Mouse (Mus musculus): Measurements from ENCODE around the gene Rabgap1l.
A peak's percentile ranks its signal among the peaks of the same experiment; 100 is the strongest.

Rabgap1l gene

DNA sequence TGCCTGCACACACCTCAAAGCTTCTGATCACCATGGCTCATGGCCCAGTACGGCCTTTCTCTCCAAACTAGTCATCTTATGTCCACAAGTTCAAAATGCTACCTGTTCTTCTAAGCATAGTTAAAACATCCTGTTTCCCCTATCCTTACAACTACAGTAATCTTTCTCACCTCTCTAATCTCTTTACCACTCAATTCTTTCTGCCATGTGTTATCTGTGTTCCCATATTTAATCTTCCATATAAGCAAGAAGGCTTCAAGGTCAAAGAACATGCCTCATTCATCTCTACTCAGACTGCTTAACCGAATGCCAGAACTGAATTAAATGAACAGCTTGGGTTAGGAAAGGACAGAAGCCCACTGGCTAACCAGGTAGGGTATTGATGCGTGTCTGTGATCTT lies 5.8 kb downstream of the Rabgap1l start:
- peak; percentile 6 for DNase-seq

DNA sequence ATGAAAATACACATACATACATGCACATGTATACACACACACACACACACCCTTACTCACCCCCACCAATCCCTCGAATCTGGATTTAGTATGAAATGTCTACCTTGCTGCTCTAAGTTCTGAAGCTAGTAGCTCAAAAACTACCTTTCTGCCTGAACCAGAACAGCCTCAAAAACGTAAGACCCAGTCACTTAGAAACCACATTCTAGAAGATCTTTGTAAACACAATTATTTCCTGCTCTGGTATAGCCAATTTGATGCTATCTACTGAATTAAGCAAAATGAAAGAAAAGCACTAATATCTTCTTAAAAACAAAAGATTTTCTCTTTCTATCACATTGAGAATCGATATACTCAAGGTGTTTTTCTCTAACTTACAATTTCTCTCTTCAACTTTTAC lies 6.4 kb downstream of the Rabgap1l start:
- DNase-seq: no peak

DNA sequence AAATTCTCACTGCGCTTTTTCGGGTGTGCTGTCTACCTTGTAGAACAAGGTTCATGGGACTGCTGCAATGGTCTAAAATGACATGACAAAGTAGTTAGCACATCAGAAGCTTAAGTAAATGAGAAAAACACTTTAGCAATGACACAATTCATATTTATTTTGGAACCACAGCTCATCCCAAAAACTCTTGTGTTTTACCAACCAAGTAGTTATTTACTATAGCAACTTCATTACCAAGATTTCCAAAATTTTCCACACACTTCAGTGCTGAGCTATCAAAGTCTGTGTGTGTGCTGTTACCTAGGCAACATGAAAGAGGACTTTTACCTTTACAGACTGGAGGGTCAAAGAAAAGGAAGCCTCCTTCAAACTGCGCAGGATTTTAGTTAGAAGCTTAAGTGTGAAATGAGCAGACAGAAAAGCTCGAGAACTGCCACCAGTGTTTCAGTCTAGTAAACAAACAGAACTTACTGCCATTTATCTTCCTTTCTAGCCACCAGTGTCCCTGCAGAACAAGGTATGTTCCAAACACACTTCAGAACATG lies 7.3 kb downstream of the Rabgap1l start:
- DNase-seq: peak; percentile 46

DNA sequence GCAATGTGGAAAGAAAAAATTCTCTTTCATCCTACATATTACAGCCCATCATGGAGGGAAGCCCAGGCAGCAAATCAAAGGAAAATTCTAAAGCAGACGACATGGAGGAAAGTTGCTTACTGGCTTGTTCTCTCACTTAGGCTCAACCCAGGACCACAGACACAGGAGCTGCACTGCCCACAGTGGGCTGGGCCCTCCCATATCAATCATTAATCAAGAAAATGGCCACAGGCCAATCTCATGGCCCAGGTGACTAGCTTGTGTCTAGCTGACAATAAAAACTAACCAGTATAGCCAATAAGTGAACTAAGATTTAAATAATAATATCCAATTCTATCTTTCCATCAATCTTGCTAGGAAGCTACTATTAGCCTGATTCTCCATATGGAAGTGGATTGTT lies 8.9 kb downstream of the Rabgap1l start:
- peak; percentile 90 for DNase-seq

DNA sequence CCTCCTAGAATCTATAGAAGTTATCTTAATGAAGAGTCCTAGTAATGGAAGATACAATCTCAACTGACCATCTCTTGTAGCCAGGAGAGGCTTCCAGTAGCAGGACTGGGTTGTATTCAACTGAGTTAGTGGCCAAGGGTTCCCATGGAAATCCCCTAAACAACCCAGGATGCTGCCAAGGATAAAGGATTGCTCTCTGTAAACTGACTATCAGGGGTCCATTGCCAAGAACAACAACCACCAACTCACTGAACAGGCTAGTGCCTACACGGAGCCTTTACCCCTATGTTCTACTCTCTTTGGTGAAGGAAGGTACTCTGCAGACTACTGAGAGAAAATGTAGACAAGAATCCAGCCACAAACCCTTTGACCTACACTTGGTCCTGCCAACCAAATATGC lies 18.8 kb downstream of the Rabgap1l start:
- DNase-seq: no peak

DNA sequence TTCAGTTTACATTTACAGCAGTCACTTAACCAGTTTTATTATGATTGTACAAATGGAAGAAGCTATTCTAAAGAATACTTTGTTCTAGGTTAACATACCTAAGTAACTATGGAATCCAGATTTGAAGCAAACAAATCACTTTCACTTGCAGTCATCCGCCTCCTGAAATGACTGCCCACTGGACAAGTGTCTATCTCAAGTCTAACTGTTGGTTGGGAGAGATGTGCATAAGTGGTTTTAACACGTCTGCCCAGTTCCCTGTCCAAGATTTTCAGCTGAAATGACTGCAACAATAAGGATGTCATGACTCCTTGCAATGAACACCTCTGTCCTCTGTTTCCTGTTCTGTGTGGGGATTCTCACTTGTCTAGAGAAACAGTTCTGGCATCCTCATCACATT lies 27.4 kb downstream of the Rabgap1l start:
- no peak for DNase-seq

DNA sequence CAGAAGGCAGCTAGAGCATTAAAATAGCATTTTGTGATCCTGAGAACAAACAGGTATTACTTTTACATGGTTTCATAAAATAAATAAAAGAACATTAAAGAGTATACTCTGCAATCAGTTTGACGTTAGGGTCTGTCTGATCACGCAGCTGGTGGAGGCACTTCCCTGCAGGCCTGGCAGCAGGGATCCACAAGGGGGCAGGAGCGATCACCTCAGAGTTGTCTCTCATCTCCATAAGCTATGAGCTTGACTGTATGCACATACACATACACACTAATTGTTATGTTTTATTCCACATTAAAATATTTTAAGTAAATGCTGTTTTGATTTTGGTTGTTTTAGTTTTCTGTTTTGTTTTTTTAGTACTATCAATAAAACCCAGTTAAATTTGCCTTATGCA lies 34.8 kb downstream of the Rabgap1l start:
- peak; percentile 48 for DNase-seq

DNA sequence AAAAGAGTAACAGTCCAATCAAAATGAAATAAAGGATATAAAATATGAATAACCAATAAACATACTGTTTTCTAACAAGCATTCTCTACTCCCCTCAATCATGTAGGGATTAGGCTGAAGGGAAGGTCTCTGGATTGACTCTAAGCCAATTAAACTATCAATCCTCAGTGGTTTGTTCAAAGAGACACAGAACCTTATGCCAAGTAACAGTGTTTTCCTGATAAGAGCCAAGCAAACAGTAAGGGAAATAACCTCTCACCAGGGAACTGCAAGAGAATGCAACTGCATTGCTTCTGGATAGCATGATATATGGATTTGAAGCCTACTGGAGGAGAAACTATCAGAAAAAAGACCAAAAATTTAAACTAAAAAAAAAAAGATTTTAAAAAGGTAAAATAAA lies 37.7 kb downstream of the Rabgap1l start:
- DNase-seq: no peak

DNA sequence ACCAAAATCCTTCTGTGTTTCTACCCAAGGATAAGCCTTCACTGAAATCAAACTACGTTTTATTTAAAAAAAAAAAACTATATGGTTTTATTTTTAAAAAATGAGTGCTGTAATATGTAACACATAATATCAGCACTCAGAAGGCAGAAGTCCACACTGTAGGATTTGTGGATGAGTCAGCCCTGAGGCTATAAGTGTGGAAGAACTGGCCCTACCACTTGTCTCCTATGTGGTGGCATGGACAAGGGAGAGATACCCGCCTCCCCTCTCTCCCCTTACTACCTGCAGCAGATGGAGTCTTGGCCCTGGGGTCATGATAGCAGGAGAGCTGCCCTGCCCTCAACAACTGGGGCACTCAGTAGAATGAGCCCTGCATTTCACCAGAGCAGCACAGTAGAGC lies 42.4 kb downstream of the Rabgap1l start:
- no peak for DNase-seq

DNA sequence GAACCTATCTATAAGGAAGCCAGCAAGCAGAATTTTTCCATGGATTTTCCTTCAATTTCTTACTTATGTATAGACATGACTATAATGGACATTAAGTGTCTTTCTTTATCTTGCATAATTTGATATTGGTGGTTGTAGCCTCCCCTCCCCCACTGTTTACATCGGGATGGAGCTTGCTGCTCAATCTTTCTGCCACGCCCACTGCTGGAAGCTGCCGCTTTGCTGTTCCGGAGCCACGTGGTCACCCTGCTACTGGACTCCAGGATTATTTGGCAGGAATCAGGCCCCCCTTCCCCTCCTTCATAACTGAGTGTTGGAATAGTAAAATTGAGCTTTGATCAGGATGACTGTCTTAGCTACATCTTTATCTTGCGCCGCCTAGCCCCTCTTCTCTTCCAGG lies 46.2 kb downstream of the Rabgap1l start:
- no peak for DNase-seq

DNA sequence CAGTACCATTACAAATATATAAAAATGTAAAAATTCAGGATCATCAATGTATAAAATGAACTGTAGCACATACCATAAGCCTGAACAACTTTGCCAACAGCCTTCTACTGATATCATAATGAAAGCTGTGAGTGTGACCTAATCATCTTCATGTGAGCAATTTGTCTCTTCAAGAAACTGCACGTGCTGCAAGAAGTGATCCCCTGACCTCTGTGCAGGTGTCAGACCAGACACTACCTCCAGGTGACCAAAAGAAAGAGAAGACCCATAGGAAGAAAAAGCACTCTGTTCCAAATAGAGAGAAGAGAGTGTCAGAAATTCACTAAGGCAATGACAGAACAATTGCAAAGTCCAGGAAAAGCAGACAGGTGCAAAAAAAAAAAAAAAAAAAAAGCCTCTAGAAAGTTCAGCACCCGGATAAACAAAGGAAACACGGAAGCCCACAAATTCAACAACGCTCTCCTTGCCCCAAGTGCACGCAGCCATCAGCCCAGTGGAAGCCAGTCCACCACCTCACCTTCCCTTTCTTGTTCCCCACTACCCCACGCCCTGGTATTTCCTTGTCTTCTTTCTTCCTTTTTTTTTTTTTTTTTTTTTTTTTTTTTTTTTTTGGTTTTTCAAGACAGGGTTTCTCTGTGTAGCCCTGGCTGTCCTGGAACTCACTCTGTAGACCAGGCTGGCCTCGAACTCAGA lies 47.6 kb downstream of the Rabgap1l start:
- no peak for DNase-seq

DNA sequence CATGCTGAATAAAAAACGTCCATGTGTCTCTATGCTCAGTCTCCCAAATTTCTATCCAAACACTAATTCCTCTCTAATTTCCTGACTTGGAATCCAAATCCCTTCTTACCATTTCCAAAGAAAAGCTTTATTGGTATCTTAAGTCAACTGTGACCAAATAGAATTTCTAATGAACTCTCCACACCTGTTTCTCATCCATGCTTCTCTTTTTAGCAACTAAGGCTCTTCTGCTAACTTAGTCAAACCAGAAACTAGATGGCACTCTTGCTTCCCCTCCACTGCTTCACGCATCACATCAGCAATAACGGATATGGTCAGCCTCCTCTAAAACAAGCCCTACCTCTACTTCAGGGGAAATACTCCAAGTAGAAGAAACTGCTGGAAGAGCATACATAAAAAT lies 49.0 kb downstream of the Rabgap1l start:
- no peak for DNase-seq

DNA sequence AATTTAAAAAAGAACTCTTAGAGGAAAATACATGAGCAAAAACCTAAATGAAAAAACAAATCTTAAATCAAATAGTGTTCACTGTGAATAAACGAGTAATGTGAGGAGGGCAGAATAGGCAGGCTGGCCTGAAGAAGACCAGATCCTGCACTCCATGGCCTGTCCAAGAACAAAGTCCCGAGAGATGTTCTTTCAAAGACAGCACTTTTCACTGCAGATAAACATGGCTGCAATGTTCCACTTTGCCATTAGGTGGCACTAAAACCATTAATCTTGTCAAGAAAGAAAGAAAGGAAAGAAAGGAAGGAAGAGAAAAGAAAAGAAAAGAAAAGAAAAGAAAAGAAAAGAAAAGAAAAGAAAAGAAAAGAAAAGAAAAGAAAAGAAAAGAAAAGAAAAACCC lies 49.8 kb downstream of the Rabgap1l start:
- DNase-seq: peak; percentile 27

DNA sequence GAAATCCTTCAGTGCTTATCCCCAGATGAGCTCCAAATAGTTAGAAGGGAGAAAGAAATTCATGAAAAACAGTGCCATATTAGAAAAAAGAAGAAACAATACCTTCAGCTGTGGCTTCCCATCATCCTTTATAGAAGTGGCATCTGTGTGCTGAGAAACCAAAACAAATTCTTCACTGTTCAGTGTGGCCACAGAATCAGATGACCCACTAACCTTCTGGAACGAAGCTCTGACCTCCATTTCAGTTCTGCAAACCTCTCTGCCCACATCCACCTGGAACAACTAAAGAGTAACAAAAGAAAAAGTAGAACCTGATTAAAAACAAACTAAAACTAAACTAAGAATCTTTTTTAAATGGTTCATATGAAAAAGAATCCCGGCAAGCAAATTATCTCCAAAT lies 52.4 kb downstream of the Rabgap1l start:
- no peak for DNase-seq

DNA sequence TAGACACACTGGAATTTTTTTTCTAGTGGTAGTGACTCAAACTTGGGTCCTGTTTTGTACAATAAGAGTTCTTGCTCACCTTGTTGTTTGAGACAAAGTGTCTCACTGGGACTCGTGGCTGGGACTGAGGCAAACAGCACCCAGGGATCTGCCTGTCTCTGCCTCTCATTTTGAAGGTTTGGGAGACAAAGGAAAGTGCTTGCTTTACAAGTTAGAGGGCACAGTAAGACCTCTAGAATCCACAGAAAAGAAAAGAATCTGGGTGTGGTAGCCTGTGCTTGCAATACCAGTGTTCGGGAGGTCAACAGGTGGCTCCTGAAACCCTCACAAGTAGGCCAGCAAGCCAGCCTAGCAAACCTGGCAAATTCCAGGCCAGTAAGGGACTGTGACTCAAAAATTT lies 58.3 kb downstream of the Rabgap1l start:
- DNase-seq: no peak

DNA sequence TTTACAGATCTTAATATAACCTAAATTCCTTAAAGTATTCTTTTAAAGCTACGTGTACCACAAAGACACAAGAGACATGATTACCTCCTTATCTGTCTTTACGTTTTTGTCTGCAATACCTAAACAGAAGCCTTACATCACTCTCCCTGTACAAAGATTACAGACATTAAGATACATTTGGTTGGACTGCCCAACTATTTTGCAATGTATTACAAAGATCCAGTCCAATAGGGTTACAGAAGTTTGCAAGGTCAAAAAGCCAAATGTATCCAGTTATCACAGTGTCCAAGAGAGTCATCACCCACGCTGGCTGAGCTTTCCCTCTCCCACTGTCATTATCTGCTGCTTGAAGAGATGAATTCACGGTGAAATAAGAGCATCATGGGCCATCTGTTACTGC lies 63.1 kb downstream of the Rabgap1l start:
- no peak for DNase-seq

DNA sequence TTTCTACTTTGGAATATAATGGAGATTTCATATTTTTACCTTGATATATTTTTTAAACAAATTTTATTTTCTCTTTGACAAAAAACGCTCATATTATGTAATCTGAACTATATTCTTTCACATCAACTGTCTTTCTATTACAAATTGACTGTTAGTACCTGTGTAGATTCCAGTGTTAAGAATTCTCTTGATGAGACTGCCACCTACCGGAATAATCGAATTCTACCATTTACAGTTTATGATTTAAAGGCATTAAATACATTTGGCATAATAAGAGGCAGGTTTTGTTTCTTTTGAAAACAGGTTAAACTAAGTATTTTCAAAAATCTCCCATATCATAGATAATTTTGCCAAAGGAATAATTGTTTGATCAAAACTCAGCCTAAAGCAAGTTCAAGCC lies 75.3 kb downstream of the Rabgap1l start:
- no peak for DNase-seq

DNA sequence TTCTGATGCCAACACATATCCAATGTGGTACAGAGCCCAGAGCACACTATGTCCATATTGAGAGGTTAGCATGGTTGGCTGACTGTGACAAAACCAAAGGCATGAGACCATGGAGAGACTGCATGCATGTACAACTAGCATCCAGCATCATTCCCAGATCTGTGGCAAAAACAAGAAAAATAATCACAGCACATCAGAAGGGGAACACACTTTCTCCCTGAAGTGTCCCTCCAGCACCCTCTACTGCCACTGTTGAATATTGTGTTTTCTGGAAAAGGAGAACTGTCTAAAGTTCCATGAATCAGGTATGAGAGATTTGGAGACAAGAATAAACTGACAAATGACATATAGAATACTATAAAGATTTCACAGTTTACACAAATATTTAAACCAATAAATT lies 78.3 kb downstream of the Rabgap1l start:
- no peak for DNase-seq

DNA sequence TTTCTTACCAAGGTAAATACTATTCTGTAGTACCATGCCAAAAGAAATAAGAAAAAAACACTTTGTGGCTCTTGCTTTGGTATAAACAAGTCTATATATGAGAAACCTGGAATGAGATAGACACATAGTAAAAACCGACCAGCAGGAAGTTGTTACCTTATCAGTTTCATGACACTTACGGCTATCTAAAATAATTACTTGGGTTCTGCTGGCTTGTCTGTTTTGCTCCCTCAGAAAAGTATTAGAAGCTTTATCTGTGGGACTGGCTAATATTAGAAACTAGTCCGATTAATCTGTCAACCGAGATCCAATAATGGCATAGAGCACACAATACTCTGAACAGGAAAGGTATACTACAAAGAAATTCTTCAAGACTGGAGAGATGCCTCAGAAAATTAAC lies 79.1 kb downstream of the Rabgap1l start:
- DNase-seq: no peak

DNA sequence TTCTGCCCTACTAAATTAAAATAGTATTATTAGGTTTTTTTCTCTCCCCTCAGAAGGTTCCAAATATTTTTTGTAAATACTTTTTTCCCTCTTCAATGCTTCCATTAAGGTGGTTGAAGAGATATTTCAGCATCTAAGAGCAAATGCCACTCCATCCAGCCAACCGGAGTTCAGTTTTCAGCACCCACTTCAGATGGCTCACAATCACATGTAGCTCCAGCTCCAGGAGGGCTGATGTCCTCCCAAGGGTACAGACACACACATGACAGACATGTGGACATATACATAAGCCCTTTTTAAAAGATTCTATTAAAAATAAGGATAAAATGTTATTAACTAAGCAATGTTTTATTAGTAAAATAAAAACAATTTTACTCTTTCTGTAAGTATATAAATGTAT lies 79.6 kb downstream of the Rabgap1l start:
- DNase-seq: no peak

DNA sequence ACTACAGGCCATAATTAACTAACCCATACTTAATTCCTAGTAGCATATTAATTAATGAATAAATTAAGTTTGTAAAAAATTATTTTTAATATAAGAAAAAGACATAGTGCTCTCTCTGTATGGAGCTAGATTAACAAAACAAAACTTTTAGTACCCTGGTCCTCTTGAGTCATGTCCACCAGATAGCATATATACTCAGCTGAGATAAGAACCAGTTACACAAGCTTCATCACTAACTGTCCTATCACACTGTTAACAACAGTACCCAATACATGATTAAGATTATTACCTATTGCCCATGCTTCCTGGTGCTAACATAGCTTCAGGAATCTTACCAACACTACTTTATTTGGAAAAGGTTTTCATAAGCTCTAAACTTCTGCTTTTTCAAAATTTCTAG lies 82.5 kb downstream of the Rabgap1l start:
- no peak for DNase-seq

DNA sequence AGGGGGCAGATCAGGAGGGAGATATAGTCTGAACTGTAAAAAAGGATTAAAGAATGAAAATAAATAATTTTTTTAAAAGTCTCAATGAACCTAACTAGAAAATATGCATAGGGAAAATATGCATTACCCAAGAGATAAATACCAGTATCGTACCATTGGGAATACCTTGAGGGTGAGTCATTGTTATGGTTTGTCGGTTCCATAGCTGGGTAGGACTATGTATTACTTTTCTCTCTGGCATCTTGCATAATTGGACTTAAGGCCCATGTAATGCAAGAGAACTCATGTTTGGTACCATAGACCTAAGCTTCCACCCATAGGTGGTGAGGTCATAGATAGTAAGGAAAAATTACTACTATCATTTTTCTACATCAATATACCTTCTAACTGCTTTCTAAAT lies 88.4 kb downstream of the Rabgap1l start:
- no peak for DNase-seq

DNA sequence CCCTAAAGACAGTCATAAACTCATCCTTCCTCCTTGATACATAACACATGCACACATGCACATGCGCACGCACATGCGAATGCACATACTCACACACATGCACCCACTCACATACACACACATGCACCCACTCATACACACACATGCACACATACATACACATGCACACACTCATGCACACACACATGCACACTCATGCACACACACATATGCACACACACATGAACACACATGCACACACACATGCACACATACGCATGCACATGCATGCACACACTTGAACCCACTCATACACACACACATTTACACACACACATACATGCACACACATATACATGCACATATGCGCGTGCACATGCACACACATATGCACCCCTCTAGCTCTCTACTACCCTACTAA lies 89.2 kb downstream of the Rabgap1l start:
- DNase-seq: no peak

DNA sequence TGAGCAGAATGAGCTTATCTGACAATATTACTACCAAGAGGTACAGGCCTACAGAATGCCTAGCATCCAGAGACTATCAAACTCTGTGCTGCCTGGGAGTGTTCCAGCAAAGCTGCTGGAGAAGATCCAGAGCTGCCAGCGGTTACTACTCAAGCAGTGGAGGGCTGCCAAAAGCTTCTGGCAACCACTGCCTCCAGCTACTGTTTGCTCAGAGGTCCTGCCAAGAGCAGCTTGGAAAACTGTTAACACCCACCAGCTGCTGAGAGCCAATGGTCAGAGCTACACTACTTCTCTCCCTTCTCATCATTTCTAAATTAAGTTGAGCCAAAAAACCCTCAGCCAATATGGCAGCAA lies 99.9 kb downstream of the Rabgap1l start:
- DNase-seq: peak; percentile 89

Measured in kidney, adult 11 months (tissue).